Mouse (Mus musculus) adrenal gland, postnatal 4 days (tissue): ENCODE measurements around the gene Gm21725. TPM values are rescaled to one million over a fixed set of nuclear protein-coding genes. Genes with fewer than 3 reads are reported as not detected.
"Not testable (repeated sequence)": the region's sequence is repeated elsewhere in the genome, so short reads cannot be mapped to it uniquely, and the experiment has no call there.

Experiments used
- DNase-seq, 2 experiments: peaks; one replicate each; pipeline ENCODE4 v3.0.0; 2021 to 2022; ENCODE audit warnings: low spot score in 2 of 2, mixed read lengths in 2 of 2
- long read RNA-seq, 2 experiments: library from polyadenylated mRNA; stranded (forward); transcript quantifications; one replicate each; pipeline ENCODE4 v2.0.0; 2021
- total RNA-seq, 2 experiments: library from RNA; stranded (reverse); gene quantifications; 2 replicates each; pipeline ENCODE4 v1.2.3; 2021

Gene Gm21725
- total RNA-seq: not detected
- long read RNA-seq, experiment 1: 0 reads
- long read RNA-seq, experiment 2: 0 reads

GRCm38 (mm10) chrY:13348963-13349362, at the start of gene Gm21725:
Gene Gm21725, minus strand, starts transcription at chrY:13349063.
- not testable (repeated sequence) for DNase-seq

Other genes starting within 250 kb of the Gm21725 start
- gene Gm21891, start 215.6 kb downstream of the Gm21725 start, total RNA-seq: not detected
- gene Gm21425, start 187.1 kb downstream of the Gm21725 start, total RNA-seq: not detected
- not detected for gene Gm21828, start 125.1 kb downstream of the Gm21725 start, total RNA-seq
- not detected for gene Gm21440, start 96.7 kb downstream of the Gm21725 start, total RNA-seq
- not detected for gene Gm21454, start 96.6 kb downstream of the Gm21725 start, total RNA-seq
- gene Gm21866, start 116.5 kb upstream of the Gm21725 start, total RNA-seq: not detected
- not detected for gene Gm20773, start 145.0 kb upstream of the Gm21725 start, total RNA-seq